Mouse (Mus musculus) CH12.LX (cell line): ENCODE measurements around the gene Tmprss12. TPM values are rescaled to one million over a fixed set of nuclear protein-coding genes. Genes with fewer than 3 reads are reported as not detected.
"Not testable (repeated sequence)": the region's sequence is repeated elsewhere in the genome, so short reads cannot be mapped to it uniquely, and the experiment has no call there.

Experiments
- DNase-seq: peaks from one replicate; pipeline ENCODE4 v3.0.0-alpha.2; 2013; ENCODE audit errors: extremely low read depth
- H3K27ac ChIP-seq: 2 replicates; pipeline ENCODE4 v1.5.1; 2012; ENCODE audit warnings: low read depth, mild to moderate bottlenecking, control low read depth, moderate library complexity; ENCODE audit not compliant: insufficient read depth
- H3K27me3 ChIP-seq: replicated peaks from 2 replicates; pipeline ENCODE3; 2012; ENCODE audit warnings: inconsistent platforms
- H3K36me3 ChIP-seq, 2 experiments: replicated peaks in 1 of 2; 2 replicates each; pipeline versions ENCODE3 to v1.6.1; 2012; ENCODE audit warnings: inconsistent platforms in 1 of 2, low read length in 1 of 2, mild to moderate bottlenecking in 1 of 2, mixed read lengths in 1 of 2, moderate library complexity in 1 of 2; ENCODE audit not compliant: control insufficient read depth in 1 of 2, insufficient read depth in 1 of 2
- H3K4me1 ChIP-seq, 2 experiments: 2 replicates each; pipeline ENCODE4 v1.6.1; 2012; ENCODE audit warnings: inconsistent platforms in 1 of 2, moderate library complexity in 1 of 2; ENCODE audit not compliant: insufficient read depth in 2 of 2, control insufficient read depth in 1 of 2
- H3K4me2 ChIP-seq: 2 replicates; pipeline ENCODE4 v1.6.1; 2012; ENCODE audit warnings: low read depth, mild to moderate bottlenecking, control low read depth; ENCODE audit not compliant: poor library complexity, insufficient read depth, severe bottlenecking
- H3K4me3 ChIP-seq, 3 experiments: fragments of 150-350 bp in 1 of 3; sonication (generic) in 1 of 3; replicated peaks in 1 of 3; 2 replicates each; pipeline versions ENCODE3 to v1.5.1; 2011 to 2012; ENCODE audit warnings: low read depth in 2 of 3, low read length in 2 of 3, mild to moderate bottlenecking in 2 of 3, moderate library complexity in 2 of 3, control low read depth in 1 of 3, improper control_type of control experiment in 1 of 3, inconsistent platforms in 1 of 3, mixed read lengths in 1 of 3; ENCODE audit not compliant: poor library complexity in 1 of 3
- H3K79me2 ChIP-seq: replicated peaks from 2 replicates; pipeline ENCODE4 v1.6.1; 2012; ENCODE audit warnings: mild to moderate bottlenecking, moderate library complexity; ENCODE audit not compliant: control insufficient read depth, poor library complexity, insufficient read depth, severe bottlenecking; ENCODE audit errors: extremely low read depth
- H3K9ac ChIP-seq: 2 replicates; pipeline ENCODE4 v1.6.1; 2012; ENCODE audit warnings: low read depth, mild to moderate bottlenecking, control low read depth, moderate library complexity; ENCODE audit not compliant: insufficient read depth
- H3K9me3 ChIP-seq: replicated peaks from 2 replicates; pipeline ENCODE3; 2012; ENCODE audit warnings: low read length, inconsistent platforms, mixed read lengths
- BHLHE40 ChIP-seq: IDR thresholded peaks from 2 replicates; pipeline ENCODE4 v1.6.1; 2011; ENCODE audit warnings: mild to moderate bottlenecking, low read depth, low read length, improper control_type of control experiment
- CHD1 ChIP-seq: IDR thresholded peaks from 2 replicates; pipeline ENCODE4 v1.6.1; 2012; ENCODE audit warnings: low read depth, low read length, improper control_type of control experiment, inconsistent platforms
- CTCF ChIP-seq, 2 experiments: IDR thresholded peaks in 1 of 2; conservative IDR thresholded peaks in 1 of 2; 2 replicates each; pipeline ENCODE4 v1.5.1; 2011 to 2012; ENCODE audit warnings: low read depth in 2 of 2, low read length in 2 of 2, improper control_type of control experiment in 1 of 2, inconsistent platforms in 1 of 2, mild to moderate bottlenecking in 1 of 2, moderate library complexity in 1 of 2
- E2F4 ChIP-seq: IDR thresholded peaks from 2 replicates; pipeline ENCODE4 v1.6.1; 2011; ENCODE audit warnings: low read depth, low read length, improper control_type of control experiment; ENCODE audit not compliant: insufficient replicate concordance
- EP300 ChIP-seq: IDR thresholded peaks from 2 replicates; pipeline ENCODE4 v1.6.1; 2011; ENCODE audit warnings: low read length, improper control_type of control experiment
- GABPA ChIP-seq: IDR thresholded peaks from 2 replicates; pipeline ENCODE4 v1.6.1; 2012; ENCODE audit warnings: low read depth, low read length, improper control_type of control experiment, inconsistent platforms; ENCODE audit not compliant: insufficient replicate concordance
- HCFC1 ChIP-seq: IDR thresholded peaks from 2 replicates; pipeline ENCODE4 v1.6.1; 2012; ENCODE audit warnings: low read depth, mild to moderate bottlenecking, inconsistent platforms, low read length, improper control_type of control experiment
- JUN ChIP-seq: IDR thresholded peaks from 2 replicates; pipeline ENCODE4 v1.6.1; 2011; ENCODE audit warnings: low read depth, mild to moderate bottlenecking, low read length, improper control_type of control experiment, moderate library complexity; ENCODE audit not compliant: insufficient read depth
- KAT2A ChIP-seq: IDR thresholded peaks from 2 replicates; pipeline ENCODE4 v1.6.1; 2012; ENCODE audit warnings: low read length, improper control_type of control experiment, inconsistent platforms; ENCODE audit not compliant: insufficient replicate concordance
- MAX ChIP-seq: IDR thresholded peaks from 2 replicates; pipeline ENCODE4 v1.6.1; 2011; ENCODE audit warnings: low read length, improper control_type of control experiment
- POLR2A ChIP-seq: IDR thresholded peaks from 2 replicates; pipeline ENCODE4 v1.6.1; 2011; ENCODE audit warnings: low read depth, mild to moderate bottlenecking, improper control_type of control experiment, low read length
- POLR2AphosphoS2 ChIP-seq: IDR thresholded peaks from 2 replicates; pipeline ENCODE4 v1.6.1; 2011; ENCODE audit warnings: low read depth, low read length, improper control_type of control experiment
- RCOR1 ChIP-seq: conservative IDR thresholded peaks from 2 replicates; pipeline ENCODE4 v1.6.1; 2012; ENCODE audit warnings: low read depth, mild to moderate bottlenecking, inconsistent platforms, low read length, improper control_type of control experiment
- TCF12 ChIP-seq: IDR thresholded peaks from 2 replicates; pipeline ENCODE4 v1.6.1; 2014; ENCODE audit warnings: low read depth, mild to moderate bottlenecking, inconsistent platforms, low read length, improper control_type of control experiment
- UBTF ChIP-seq: IDR thresholded peaks from 2 replicates; pipeline ENCODE4 v1.6.1; 2012; ENCODE audit warnings: low read depth, mild to moderate bottlenecking, inconsistent platforms, low read length, improper control_type of control experiment, moderate library complexity
- USF1 ChIP-seq: IDR thresholded peaks from 2 replicates; pipeline ENCODE4 v1.6.1; 2014; ENCODE audit warnings: low read depth, mild to moderate bottlenecking, inconsistent platforms, low read length, improper control_type of control experiment
- USF2 ChIP-seq: conservative IDR thresholded peaks from 2 replicates; pipeline ENCODE4 v1.6.1; 2011; ENCODE audit warnings: low read depth, low read length, improper control_type of control experiment
- ZC3H11A ChIP-seq: IDR thresholded peaks from 2 replicates; pipeline ENCODE4 v1.6.1; 2012; ENCODE audit warnings: low read depth, mild to moderate bottlenecking, inconsistent platforms, low read length, improper control_type of control experiment
- ZMIZ1 ChIP-seq: IDR thresholded peaks from 2 replicates; pipeline ENCODE4 v1.6.1; 2012; ENCODE audit warnings: low read depth, mild to moderate bottlenecking, inconsistent platforms, low read length, improper control_type of control experiment
- ZNF384 ChIP-seq: IDR thresholded peaks from 2 replicates; pipeline ENCODE4 v1.6.1; 2012; ENCODE audit warnings: low read depth, low read length, improper control_type of control experiment, inconsistent platforms
- dilution Hi-C: fragments of 300-500 bp; cut with MboI; formaldehyde crosslinking; loops from 2 replicates; pipeline ENCODE4 v1.14.3; 2020; ENCODE audit warnings: low sequenced_read_pairs; ENCODE audit not compliant: extremely low pct_unique_long_range_greater_than_20kb, extremely low pct_ligation_motif_present
- in situ Hi-C: fragments of 300-500 bp; cut with MboI; formaldehyde crosslinking; loops from 3 replicates; pipeline ENCODE4 v1.14.3; 2019; ENCODE audit warnings: low sequenced_read_pairs, low pct_ligation_motif_present, low pct_unique_long_range_greater_than_20kb, mixed read lengths
- polyA plus RNA-seq: library from polyadenylated mRNA; unstranded; fragments of >175 nt; gene quantifications from 2 replicates; pipeline ENCODE4 v1.2.1, GENCODE M21; 2012; ENCODE audit warnings: low read depth; ENCODE audit not compliant: insufficient read length
- total RNA-seq, 2 experiments: library from RNA; depleted of rRNA; stranded (reverse); fragments of 300-350 nt in 1 of 2; fragments of >200 nt in 1 of 2; gene quantifications; 2 replicates each; pipeline ENCODE4 v1.2.3; 2012 to 2014

Gene Tmprss12
- total and polyA plus RNA-seq, 3 experiments: not detected

DNA sequence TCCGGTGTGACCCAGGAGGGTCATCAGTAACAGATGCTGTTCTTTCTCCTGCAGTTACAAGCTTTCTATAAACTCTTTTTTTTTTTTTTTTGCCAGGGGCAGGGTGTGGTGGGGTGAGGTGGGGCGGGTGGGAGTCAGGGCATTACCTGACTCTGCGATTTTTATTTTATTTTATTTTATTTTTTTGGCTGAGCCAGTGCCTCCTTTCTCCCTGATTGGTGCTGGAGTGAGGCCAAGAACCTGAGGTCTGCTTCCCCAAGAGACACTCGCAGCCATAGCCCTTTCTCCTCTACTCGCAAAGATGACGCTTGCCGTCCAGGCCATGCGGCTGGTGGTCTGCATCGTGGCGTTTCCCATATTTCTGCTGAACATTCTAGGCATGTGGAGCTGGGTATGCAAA, 54.0 kb downstream of the Tmprss12 start, which contains the start of gene Mettl7a3:
Mettl7a3 (plus strand) TSS at position 301 of the 400 bp plus-strand sequence.
- no peaks in the 10 kb centered on the region for H3K79me2 ChIP-seq
- TF ChIP-seq KAT2A (no peak), TCF12 (no peak), USF1 (no peak), HCFC1 (no peak), RCOR1 (no peak), MAX (no peak), CTCF (conservative IDR thresholded peaks at IDR 0.05 in 1 of 2, IDR thresholded peaks at IDR 0.05 in 1 of 2; ENCODE audit: low read depth in 2 of 2, low read length in 2 of 2) (no peak), CHD1 (no peak), EP300 (no peak), E2F4 (no peak), ZC3H11A (no peak), GABPA (no peak), POLR2AphosphoS2 (no peak), ZNF384 (no peak), BHLHE40 (no peak), UBTF (no peak), POLR2A (no peak), ZMIZ1 (no peak), USF2 (no peak), JUN (no peak)
- no peak within 1 kb of the TSS for H3K4me2 ChIP-seq
- H3K4me3 ChIP-seq: no peak within 1 kb of the TSS
- DNase-seq: no peak
- no peaks in the 10 kb centered on the region for H3K4me1 ChIP-seq
- H3K9ac ChIP-seq: no peak within 1 kb of the TSS
- dilution Hi-C loops (no loop called here), in situ Hi-C loops (no loop called here)
- no peaks in the 10 kb centered on the region for H3K9me3 ChIP-seq
- no peaks in the 10 kb centered on the region for H3K36me3 ChIP-seq
- H3K27ac ChIP-seq: no peak within 1 kb of the TSS
- H3K27me3 ChIP-seq: no peaks in the 10 kb centered on the region

DNA sequence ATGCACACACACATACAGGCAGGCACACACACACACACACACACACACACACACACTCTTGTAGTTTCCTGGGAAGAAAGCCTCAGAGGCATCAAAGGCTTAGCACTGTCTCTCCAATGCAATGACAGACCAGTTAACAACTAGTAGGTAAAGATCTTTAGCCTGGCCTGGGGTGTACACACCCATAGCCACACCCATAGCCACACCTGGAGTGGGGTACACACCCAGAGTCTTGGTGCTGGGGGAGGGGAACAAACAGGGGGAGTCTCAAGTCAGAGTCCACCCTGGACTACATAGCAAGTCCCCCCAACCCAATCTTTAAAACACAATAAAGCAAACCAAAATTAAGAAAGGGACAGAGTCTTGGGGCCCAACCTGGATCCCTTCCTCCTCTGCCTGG, 56.7 kb downstream of the Tmprss12 start:
- H3K4me2 ChIP-seq, H3K79me2 ChIP-seq, dilution Hi-C loops, H3K9me3 ChIP-seq, H3K4me3 ChIP-seq, H3K4me1 ChIP-seq, H3K9ac ChIP-seq, DNase-seq, H3K27me3 ChIP-seq, H3K27ac ChIP-seq, in situ Hi-C loops, H3K36me3 ChIP-seq: not testable (repeated sequence)
